In the genomic region with DNA sequence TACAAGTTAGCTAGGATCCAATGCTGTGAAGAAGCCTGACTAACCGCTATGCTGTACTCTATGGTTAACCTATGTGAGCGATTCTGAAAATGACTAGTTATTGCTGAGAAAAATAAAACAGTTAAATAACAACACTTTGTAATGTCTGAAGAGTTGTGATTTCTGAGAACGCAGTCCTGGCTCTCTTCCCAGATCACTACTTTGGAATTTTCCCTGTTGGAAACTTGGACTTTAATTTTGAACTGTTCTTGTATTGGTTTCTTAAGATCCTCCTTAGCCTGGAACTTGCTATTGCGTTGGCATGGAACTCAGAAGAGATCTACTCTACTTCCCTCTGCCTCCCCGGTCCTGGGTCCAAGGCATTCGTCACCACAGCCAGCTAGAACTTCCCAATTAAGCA, we compare ENCODE assay signal across 26 mouse cellular contexts. TPM values are rescaled to one million over a fixed set of nuclear protein-coding genes. Genes with fewer than 3 reads are reported as not detected.
DNase-seq lines count a peak whose midpoint lies in the region; ATAC-seq and TF ChIP-seq lines count a peak whose summit lies in the region.
"Had no signal": no experiment of that assay in that cellular context is flagged by ENCODE, and none has a peak within 500 bp of the region (broad histone marks: within the 10 kb centered on the region; RNA-seq: fewer than 3 reads in every experiment).

No protein-coding gene starts in this region.

- no peak overlapping the region for H3K27ac ChIP-seq in kidney, adult 2 months (ENCODE audit: insufficient read depth, low read depth, low read length)
- no peak overlapping the region for H3K27ac ChIP-seq in kidney, embryonic 14.5 days (ENCODE audit: low read depth, low read length)
- no peak overlapping the region for H3K27ac ChIP-seq in kidney, embryonic 15.5 days
- H3K27ac ChIP-seq in midbrain, embryonic 14.5 days (replicated peaks; ENCODE audit: low read depth, low read length): no peak overlapping the region

- TF ChIP-seq POLR2A in kidney, adult 2 months (IDR thresholded peaks at IDR 0.05; ENCODE audit: low read depth, low read length): no peak

- ATAC-seq in kidney, embryonic 14.5 days (ENCODE audit: low FRiP score, low TSS enrichment): no peak
- ATAC-seq in kidney, embryonic 15.5 days (replicated peaks; ENCODE audit: low FRiP score): no peak
- no peak for ATAC-seq in midbrain, embryonic 14.5 days (ENCODE audit: low FRiP score, low TSS enrichment)
- ATAC-seq: activated CD4-positive, CD25-positive, alpha-beta regulatory T cell, adult 4 months; CD4-positive, CD25-positive, alpha-beta regulatory T cell, adult 4 months; Patski had no signal

- WGBS in kidney, adult 2 months: 85% methylated on average over 6 of the region's 6 CpGs
- WGBS in kidney, embryonic 14.5 days: 95% methylated on average over 6 of the region's 6 CpGs
- 94% methylated on average over 6 of the region's 6 CpGs for WGBS in kidney, embryonic 15.5 days
- 97% methylated on average over 6 of the region's 6 CpGs for WGBS in midbrain, embryonic 14.5 days

- TF ChIP-seq CTCF in kidney, adult 2 months (conservative IDR thresholded peaks at IDR 0.05; ENCODE audit: insufficient read depth, insufficient read length, low read depth, low read length): no peak

- no peaks in the 10 kb centered on the region for H3K27me3 ChIP-seq in kidney, adult 2 months (replicated peaks; ENCODE audit: control insufficient read depth, insufficient read depth, low read length)
- H3K27me3 ChIP-seq in kidney, embryonic 14.5 days (ENCODE audit: control insufficient read depth, insufficient read depth, low read length): no peaks in the 10 kb centered on the region
- no peaks in the 10 kb centered on the region for H3K27me3 ChIP-seq in kidney, embryonic 15.5 days
- H3K27me3 ChIP-seq in midbrain, embryonic 14.5 days (ENCODE audit: control insufficient read depth, insufficient read depth, low read length): no peaks in the 10 kb centered on the region
- H3K27me3 ChIP-seq: CH12.LX, Patski had no signal

- H3K4me1 ChIP-seq in kidney, adult 2 months (ENCODE audit: control insufficient read depth, insufficient read depth, low read length): no peaks in the 10 kb centered on the region
- H3K4me1 ChIP-seq in kidney, embryonic 14.5 days (ENCODE audit: control insufficient read depth, insufficient read depth, low read length): 0 out of 2 replicates have a peak, but pooled peaks cover 6% of the 10 kb centered on the region
- peaks cover 5% of the 10 kb centered on the region; the same call in 1 of the 2 replicates for H3K4me1 ChIP-seq in kidney, embryonic 15.5 days
- H3K4me1 ChIP-seq in midbrain, embryonic 14.5 days (ENCODE audit: control insufficient read depth, insufficient read depth, low read length): no peaks in the 10 kb centered on the region

- H3K9me3 ChIP-seq in kidney, embryonic 14.5 days (ENCODE audit: control insufficient read depth, low read length): peaks cover 44% of the 10 kb centered on the region
- peaks cover 39% of the 10 kb centered on the region for H3K9me3 ChIP-seq in kidney, embryonic 15.5 days (replicated peaks)
- peaks cover 69% of the 10 kb centered on the region for H3K9me3 ChIP-seq in midbrain, embryonic 14.5 days (ENCODE audit: control insufficient read depth, low read length)
- H3K9me3 ChIP-seq: G1E had no signal

- H3K4me2 ChIP-seq in kidney, embryonic 14.5 days (replicated peaks; ENCODE audit: low read depth, low read length): no peak overlapping the region
- H3K4me2 ChIP-seq in kidney, embryonic 15.5 days: no peak overlapping the region
- H3K4me2 ChIP-seq in midbrain, embryonic 14.5 days (ENCODE audit: low read length): no peak overlapping the region

- H3K36me3 ChIP-seq in kidney, adult 2 months (ENCODE audit: control insufficient read depth, insufficient read depth, low read length): peaks cover 51% of the 10 kb centered on the region
- peaks cover 86% of the 10 kb centered on the region for H3K36me3 ChIP-seq in kidney, embryonic 14.5 days (ENCODE audit: control insufficient read depth, insufficient read depth, low read length)
- peaks cover 87% of the 10 kb centered on the region for H3K36me3 ChIP-seq in kidney, embryonic 15.5 days
- H3K36me3 ChIP-seq in midbrain, embryonic 14.5 days (ENCODE audit: control insufficient read depth, insufficient read depth, low read length): peaks cover 87% of the 10 kb centered on the region

- no peak overlapping the region for H3K9ac ChIP-seq in kidney, embryonic 14.5 days (ENCODE audit: low read depth, low read length)
- no peak overlapping the region for H3K9ac ChIP-seq in kidney, embryonic 15.5 days
- H3K9ac ChIP-seq in midbrain, embryonic 14.5 days (replicated peaks; ENCODE audit: low read length): no peak overlapping the region

- DNase-seq in kidney, adult 2 months: peak; percentile 62
- DNase-seq in kidney, adult 9 months: peak; percentile 21
- peak; percentile 50 for DNase-seq in adipocyte (ENCODE audit: low spot score)
- DNase-seq in brain, adult 2 months (ENCODE audit: low read depth, low spot score): peak; percentile 20
- DNase-seq in midbrain, embryonic 14.5 days: no peak
- DNase-seq in thymus, postnatal 36 days: no peak
- DNase-seq: adrenal gland, adult 2 months; adrenal gland, adult 8-10 months; adrenal gland, postnatal 10 days; adrenal gland, postnatal 14 days; adrenal gland, postnatal 25 days; adrenal gland, postnatal 36 days; B cell, adult 2 months; cerebellum, adult 11 months; cerebellum, adult 11-12 months; cerebellum, adult 18-20 months; cerebellum, adult 2 months had no signal

- H3K4me3 ChIP-seq in kidney, adult 2 months (ENCODE audit: insufficient read depth, low read depth, low read length): no peak overlapping the region
- H3K4me3 ChIP-seq in kidney, embryonic 14.5 days (ENCODE audit: low read length): no peak overlapping the region
- no peak overlapping the region for H3K4me3 ChIP-seq in kidney, embryonic 15.5 days (replicated peaks)
- H3K4me3 ChIP-seq in midbrain, embryonic 14.5 days (replicated peaks; ENCODE audit: low read depth, low read length): no peak overlapping the region

RNA-seq across cellular contexts. Expression of gene Zfp606, which starts 5.7 kb away (rescaled TPM):
- polyA plus RNA-seq in kidney, adult 2 months (2012; rRNA removed): 2.6 TPM in 2 replicates
- polyA plus RNA-seq in kidney, embryonic 14.5 days (2014; fragmentation: Nextera tagmentation; extraction: Ambion mirVana): 22.5 and 31.1 TPM in 2 replicates
- polyA plus RNA-seq in kidney, embryonic 15.5 days (2015; fragmentation: Nextera tagmentation; extraction: Ambion mirVana): 25.8 and 26.1 TPM in 2 replicates
- polyA plus RNA-seq in midbrain, embryonic 14.5 days (2014; fragmentation: Nextera tagmentation; extraction: Ambion mirVana): 54.6 and 66.4 TPM in 2 replicates

RNA-seq across cellular contexts. Expression of gene 2900092C05Rik, which starts 28.5 kb away (rescaled TPM):
- not detected in 2 replicates for polyA plus RNA-seq in kidney, adult 2 months (2012; rRNA removed)
- not detected in 2 replicates for polyA plus RNA-seq in kidney, embryonic 14.5 days (2014; fragmentation: Nextera tagmentation; extraction: Ambion mirVana)
- not detected in 2 replicates for polyA plus RNA-seq in kidney, embryonic 15.5 days (2015; fragmentation: Nextera tagmentation; extraction: Ambion mirVana)
- polyA plus RNA-seq in midbrain, embryonic 14.5 days (2014; fragmentation: Nextera tagmentation; extraction: Ambion mirVana): not detected in 2 replicates
- polyA plus RNA-seq: activated CD4-positive, CD25-positive, alpha-beta regulatory T cell, adult 4 months; adrenal gland, adult 2 months; brain, embryonic 14.5 days; C2C12; CD4-positive, CD25-positive, alpha-beta regulatory T cell, adult 4 months; cerebellum, adult 2 months; G1E had no signal

Comparison
In these comparisons a context has a peak if more than half of its experiments do, and no peak if none do; other contexts are left out.
1. DNase-seq: peak in kidney, adult 2 months (single experiment), kidney, adult 9 months (single experiment), adipocyte (single experiment) and brain, adult 2 months (single experiment); none in midbrain, embryonic 14.5 days (single experiment) and thymus, postnatal 36 days (0 of 2).